Mouse (Mus musculus) megakaryocyte, embryonic 14.5 days (primary cell): Measurements from ENCODE around the gene Tspan15.

Experiments
- FLI1 ChIP-seq: IDR thresholded peaks from 2 replicates; pipeline ENCODE4 v1.6.1; 2012; ENCODE audit warnings: low read length, inconsistent platforms, mixed read lengths
- GATA1 ChIP-seq: IDR thresholded peaks from 3 replicates; pipeline ENCODE4 v1.6.1; 2012; ENCODE audit warnings: mixed read lengths, low read length, inconsistent platforms, borderline replicate concordance

GRCm38 (mm10) chr10:62239270-62239669 lies 8.2 kb upstream of the Tspan15 start:
- TF ChIP-seq GATA1 (no peak), FLI1 (no peak)
